Mouse (Mus musculus) neural tube, embryonic 14.5 days (tissue): ENCODE results near the gene Sclt1. TPM values are rescaled to one million over a fixed set of nuclear protein-coding genes. Genes with fewer than 3 reads are reported as not detected.

ENCODE experiments used
- ATAC-seq: fragments of 200-750 bp; cut with Nextera tagmentation; 2 replicates; pipeline ENCODE4 v1.8.0; 2017; ENCODE audit warnings: low read depth, mild to moderate bottlenecking, moderate TSS enrichment, moderate library complexity
- H3K27ac ChIP-seq: fragments of 300-500 bp; sonication (generic); 2 replicates; pipeline ENCODE4 v1.5.1; 2014; ENCODE audit warnings: low read depth, mild to moderate bottlenecking, control low read depth, low read length, moderate library complexity, mixed read lengths
- H3K27me3 ChIP-seq: fragments of 300-500 bp; sonication (generic); 2 replicates; pipeline ENCODE4 v1.6.1; 2014; ENCODE audit warnings: low read length; ENCODE audit not compliant: control insufficient read depth, insufficient read depth
- H3K36me3 ChIP-seq: fragments of 300-500 bp; sonication (generic); 2 replicates; pipeline ENCODE4 v1.6.1; 2014; ENCODE audit warnings: low read length, mixed read lengths; ENCODE audit not compliant: control insufficient read depth, insufficient read depth
- H3K4me1 ChIP-seq: fragments of 300-500 bp; sonication (generic); 2 replicates; pipeline ENCODE4 v1.6.1; 2014; ENCODE audit warnings: low read length; ENCODE audit not compliant: control insufficient read depth, insufficient read depth
- H3K4me2 ChIP-seq: fragments of 300-500 bp; sonication (generic); 2 replicates; pipeline ENCODE4 v1.6.1; 2014; ENCODE audit warnings: mild to moderate bottlenecking, low read depth, low read length, control low read depth
- H3K4me3 ChIP-seq: fragments of 300-500 bp; sonication (generic); 2 replicates; pipeline ENCODE4 v1.5.1; 2014; ENCODE audit warnings: low read depth, low read length, control low read depth, mixed read lengths
- H3K9ac ChIP-seq: fragments of 300-500 bp; sonication (generic); replicated peaks from 2 replicates; pipeline ENCODE4 v1.6.1; 2014; ENCODE audit warnings: low read depth, mild to moderate bottlenecking, control low read depth, low read length, mixed read lengths
- H3K9me3 ChIP-seq: fragments of 300-500 bp; sonication (generic); 2 replicates; pipeline ENCODE4 v1.6.1; 2016; ENCODE audit warnings: low read length; ENCODE audit not compliant: control insufficient read depth
- WGBS: fragments of 180-500 bp; shearing (Covaris S2); extraction: QIAGEN DNeasy Blood & Tissue Kit; methylation state at CpG from one replicate; pipeline ENCODE4 v1.1.7; 2014; 5-methylcytosine and 5-hydroxymethylcytosine counted together
- polyA plus RNA-seq: library from polyadenylated mRNA; unstranded; fragments of >200 nt; fragmentation: Nextera tagmentation; extraction: Ambion mirVana; gene quantifications from 2 replicates; pipeline ENCODE4 v1.2.1, GENCODE M21; 2014

The Sclt1 gene
- polyA plus RNA-seq, 1 experiment from 2014 or later, result 25.6 TPM

- WGBS, result 72% methylated on average over 5 of the region's 5 CpGs
Measured at GRCm38 (mm10) chr3:41585548-41585947, 156.8 kb downstream of the Sclt1 start.

GRCm38 (mm10) chr3:41583621-41584020, 158.7 kb downstream of the Sclt1 start:
- 48% methylated on average over 4 of the region's 4 CpGs for WGBS
- no peak overlapping the region for H3K27ac ChIP-seq
- H3K4me3 ChIP-seq, result no peak overlapping the region
- H3K4me1 ChIP-seq, result peaks cover 15% of the 10 kb centered on the region
- no peak overlapping the region for H3K9ac ChIP-seq
- H3K9me3 ChIP-seq, result no peaks in the 10 kb centered on the region
- no peak overlapping the region for H3K4me2 ChIP-seq
- H3K36me3 ChIP-seq, result no peaks in the 10 kb centered on the region
- ATAC-seq, result peak; percentile 53
- H3K27me3 ChIP-seq, result no peaks in the 10 kb centered on the region

More at GRCm38 (mm10) chr3:41585548-41585947, 156.8 kb downstream of the Sclt1 start:
- Histone ChIP-seq H3K4me3 (no peak overlapping the region), H3K9ac (no peak overlapping the region), H3K9me3 (no peaks in the 10 kb centered on the region), H3K36me3 (no peaks in the 10 kb centered on the region), H3K27ac (no peak overlapping the region), H3K4me2 (no peak overlapping the region), H3K27me3 (no peaks in the 10 kb centered on the region), H3K4me1 (peaks cover 13% of the 10 kb centered on the region)
- no peak for ATAC-seq

- Histone ChIP-seq H3K4me3 (no peak overlapping the region), H3K9me3 (no peaks in the 10 kb centered on the region), H3K4me1 (peaks cover 16% of the 10 kb centered on the region), H3K36me3 (no peaks in the 10 kb centered on the region), H3K27me3 (no peaks in the 10 kb centered on the region), H3K9ac (no peak overlapping the region), H3K4me2 (no peak overlapping the region), H3K27ac (no peak overlapping the region)
- ATAC-seq, result no peak
- 88% methylated on average over 14 of the region's 14 CpGs for WGBS
Measured at GRCm38 (mm10) chr3:41583092-41583491, 159.2 kb downstream of the Sclt1 start.

- no peak overlapping the region for H3K4me2 ChIP-seq
- no peaks in the 10 kb centered on the region for H3K9me3 ChIP-seq
- H3K4me3 ChIP-seq, result no peak overlapping the region
- no peak overlapping the region for H3K27ac ChIP-seq
- no peak overlapping the region for H3K9ac ChIP-seq
- peaks cover 16% of the 10 kb centered on the region for H3K4me1 ChIP-seq
- H3K36me3 ChIP-seq, result no peaks in the 10 kb centered on the region
- WGBS, result 69% methylated on average over 7 of the region's 7 CpGs
- H3K27me3 ChIP-seq, result no peaks in the 10 kb centered on the region
- ATAC-seq, result no peak
Measured at GRCm38 (mm10) chr3:41582256-41582655, 160.1 kb downstream of the Sclt1 start.

GRCm38 (mm10) chr3:41581436-41581835, 160.9 kb downstream of the Sclt1 start:
- no peak overlapping the region for H3K9ac ChIP-seq
- WGBS, result 29% methylated on average over 8 of the region's 8 CpGs
- no peak overlapping the region for H3K4me3 ChIP-seq
- H3K27ac ChIP-seq, result peak overlapping the region; percentile 8; the same call in 1 of the 2 replicates
- no peaks in the 10 kb centered on the region for H3K27me3 ChIP-seq
- ATAC-seq, result no peak
- no peaks in the 10 kb centered on the region for H3K36me3 ChIP-seq
- no peaks in the 10 kb centered on the region for H3K9me3 ChIP-seq
- peaks cover 16% of the 10 kb centered on the region for H3K4me1 ChIP-seq
- H3K4me2 ChIP-seq, result no peak overlapping the region

GRCm38 (mm10) chr3:41580401-41581323, 161.7 kb downstream of the Sclt1 start:
- Histone ChIP-seq H3K4me2 (no peak overlapping the region), H3K4me1 (peaks cover 16% of the 10 kb centered on the region), H3K27me3 (no peaks in the 10 kb centered on the region), H3K27ac (peak overlapping the region; percentile 8; the same call in 1 of the 2 replicates), H3K9ac (no peak overlapping the region), H3K4me3 (no peak overlapping the region), H3K9me3 (no peaks in the 10 kb centered on the region), H3K36me3 (no peaks in the 10 kb centered on the region)
- peak; percentile 33; the same call in 1 of the 2 replicates for ATAC-seq
- WGBS, result 26% methylated on average over 14 of the region's 14 CpGs

- peaks cover 19% of the 10 kb centered on the region for H3K4me1 ChIP-seq
- no peak overlapping the region for H3K4me3 ChIP-seq
- no peak overlapping the region for H3K9ac ChIP-seq
- H3K27me3 ChIP-seq, result no peaks in the 10 kb centered on the region
- ATAC-seq, result no peak
- 16% methylated on average over 4 of the region's 4 CpGs for WGBS
- no peak overlapping the region for H3K4me2 ChIP-seq
- H3K9me3 ChIP-seq, result no peaks in the 10 kb centered on the region
- H3K36me3 ChIP-seq, result no peaks in the 10 kb centered on the region
- no peak overlapping the region for H3K27ac ChIP-seq
Measured at GRCm38 (mm10) chr3:41579873-41580272, 162.4 kb downstream of the Sclt1 start.

- WGBS, result 65% methylated on average over 2 of the region's 2 CpGs
- H3K9ac ChIP-seq, result no peak overlapping the region
- ATAC-seq, result no peak
- no peak overlapping the region for H3K27ac ChIP-seq
- no peaks in the 10 kb centered on the region for H3K36me3 ChIP-seq
- no peak overlapping the region for H3K4me3 ChIP-seq
- no peak overlapping the region for H3K4me2 ChIP-seq
- peaks cover 24% of the 10 kb centered on the region for H3K4me1 ChIP-seq
- H3K27me3 ChIP-seq, result no peaks in the 10 kb centered on the region
- no peaks in the 10 kb centered on the region for H3K9me3 ChIP-seq
Measured at GRCm38 (mm10) chr3:41577240-41577639, 165.1 kb downstream of the Sclt1 start.
